Mouse (Mus musculus): Measurements from ENCODE around the gene Fam216b.

GRCm38 (mm10) chr14:78112466-78112865 lies 23.7 kb upstream of the Fam216b start:
- TF ChIP-seq CTCF (IDR thresholded peaks at IDR 0.05; ENCODE audit: borderline replicate concordance, control insufficient read depth, extremely low read depth, insufficient read depth, low read length, poor library complexity) = no peak
- TF ChIP-seq POLR2A (IDR thresholded peaks at IDR 0.05; ENCODE audit: control insufficient read depth, extremely low read depth, insufficient read depth, low read length, poor library complexity) = no peak

Measured in thymus, adult 2 months (tissue).